Mouse (Mus musculus): ENCODE measurements around the gene Tex2. TPM values are rescaled to one million over a fixed set of nuclear protein-coding genes. Genes with fewer than 3 reads are reported as not detected.

The Tex2 gene
- polyA plus RNA-seq, 1 experiment from 2014 or later, result 10.9 TPM

GRCm38 (mm10) chr11:106615561-106615960, 2.3 kb upstream of the Tex2 start:
- ATAC-seq (ENCODE audit: insufficient number of reproducible peaks, low FRiP score, low TSS enrichment, low read depth), result no peak
- H3K4me2 ChIP-seq, result no peak overlapping the region
- WGBS, result 67% methylated on average over 4 of the region's 4 CpGs

GRCm38 (mm10) chr11:106614339-106614645, 1.1 kb upstream of the Tex2 start:
- no peak for ATAC-seq (ENCODE audit: insufficient number of reproducible peaks, low FRiP score, low TSS enrichment, low read depth)
- Histone ChIP-seq H3K9me3 (no peaks in the 10 kb centered on the region), H3K4me1 (peaks cover 23% of the 10 kb centered on the region), H3K9ac (no peak overlapping the region), H3K4me3 (no peak overlapping the region), H3K4me2 (no peak overlapping the region), H3K27me3 (no peaks in the 10 kb centered on the region), H3K27ac (no peak overlapping the region), H3K36me3 (no peaks in the 10 kb centered on the region)
- 72% methylated on average over 4 of the region's 4 CpGs for WGBS

More at GRCm38 (mm10) chr11:106615561-106615960, 2.3 kb upstream of the Tex2 start:
- H3K4me1 ChIP-seq, result peaks cover 16% of the 10 kb centered on the region
- no peak overlapping the region for H3K27ac ChIP-seq
- H3K36me3 ChIP-seq, result no peaks in the 10 kb centered on the region
- no peak overlapping the region for H3K9ac ChIP-seq
- no peaks in the 10 kb centered on the region for H3K9me3 ChIP-seq
- no peaks in the 10 kb centered on the region for H3K27me3 ChIP-seq
- H3K4me3 ChIP-seq, result no peak overlapping the region

GRCm38 (mm10) chr11:106613638-106614338, 565 bp upstream of the Tex2 start:
- ATAC-seq (ENCODE audit: insufficient number of reproducible peaks, low FRiP score, low TSS enrichment, low read depth), result no peak
- Histone ChIP-seq H3K4me1 (peaks cover 23% of the 10 kb centered on the region), H3K9ac (no peak overlapping the region), H3K4me2 (peak overlapping the region; percentile 80), H3K27ac (peak overlapping the region; percentile 87), H3K9me3 (no peaks in the 10 kb centered on the region), H3K4me3 (peak overlapping the region; percentile 97), H3K36me3 (no peaks in the 10 kb centered on the region), H3K27me3 (no peaks in the 10 kb centered on the region)
- 55% methylated on average over 15 of the region's 15 CpGs for WGBS

GRCm38 (mm10) chr11:106612209-106612960, 838 bp downstream of the Tex2 start:
- no peaks in the 10 kb centered on the region for H3K36me3 ChIP-seq
- H3K4me2 ChIP-seq, result peak overlapping the region; percentile 80
- peak; percentile 64; the same call in 1 of the 2 replicates for ATAC-seq (ENCODE audit: insufficient number of reproducible peaks, low FRiP score, low TSS enrichment, low read depth)
- H3K9me3 ChIP-seq, result no peaks in the 10 kb centered on the region
- under 1% methylated on average over 67 of the region's 67 CpGs for WGBS
- peak overlapping the region; percentile 87 for H3K27ac ChIP-seq
- peak overlapping the region; percentile 97 for H3K4me3 ChIP-seq
- H3K4me1 ChIP-seq, result peaks cover 23% of the 10 kb centered on the region
- no peaks in the 10 kb centered on the region for H3K27me3 ChIP-seq
- peak overlapping the region; percentile 77 for H3K9ac ChIP-seq

GRCm38 (mm10) chr11:106609731-106610130, 3.5 kb downstream of the Tex2 start:
- whole genome bisulfite sequencing, result 50% methylated on average over 8 of the region's 8 CpGs
- Histone ChIP-seq H3K9me3 (no peaks in the 10 kb centered on the region), H3K27ac (no peak overlapping the region), H3K4me3 (no peak overlapping the region), H3K9ac (no peak overlapping the region), H3K4me1 (peaks cover 29% of the 10 kb centered on the region), H3K27me3 (no peaks in the 10 kb centered on the region), H3K36me3 (no peaks in the 10 kb centered on the region; the same call in 1 of the 2 replicates), H3K4me2 (no peak overlapping the region)
- no peak for ATAC-seq (ENCODE audit: insufficient number of reproducible peaks, low FRiP score, low TSS enrichment, low read depth)

GRCm38 (mm10) chr11:106607316-106607715, 5.9 kb downstream of the Tex2 start:
- 72% methylated on average over 6 of the region's 6 CpGs for WGBS
- H3K9me3 ChIP-seq, result no peaks in the 10 kb centered on the region
- H3K9ac ChIP-seq, result no peak overlapping the region
- H3K4me3 ChIP-seq, result no peak overlapping the region
- no peaks in the 10 kb centered on the region for H3K27me3 ChIP-seq
- no peak for ATAC-seq (ENCODE audit: insufficient number of reproducible peaks, low FRiP score, low TSS enrichment, low read depth)
- H3K36me3 ChIP-seq, result no peaks in the 10 kb centered on the region; the same call in 1 of the 2 replicates
- H3K27ac ChIP-seq, result no peak overlapping the region
- H3K4me2 ChIP-seq, result no peak overlapping the region
- H3K4me1 ChIP-seq, result peaks cover 33% of the 10 kb centered on the region

- H3K36me3 ChIP-seq, result no peaks in the 10 kb centered on the region; the same call in 1 of the 2 replicates
- peaks cover 22% of the 10 kb centered on the region; the same call in 1 of the 2 replicates for H3K4me1 ChIP-seq
- H3K9ac ChIP-seq, result 0 out of 2 replicates have a peak overlapping the region, but pooled peaks have one; percentile 14
- no peak overlapping the region for H3K4me2 ChIP-seq
- H3K9me3 ChIP-seq, result no peaks in the 10 kb centered on the region
- WGBS, result 51% methylated on average over 5 of the region's 5 CpGs
- H3K4me3 ChIP-seq, result no peak overlapping the region
- H3K27ac ChIP-seq, result no peak overlapping the region; the same call in 1 of the 2 replicates
- no peaks in the 10 kb centered on the region for H3K27me3 ChIP-seq
- ATAC-seq (ENCODE audit: insufficient number of reproducible peaks, low FRiP score, low TSS enrichment, low read depth), result no peak
These were observed 7.2 kb downstream of the Tex2 start for GRCm38 (mm10) chr11:106606042-106606441.

- no peaks in the 10 kb centered on the region; the same call in 1 of the 2 replicates for H3K36me3 ChIP-seq
- H3K27ac ChIP-seq, result no peak overlapping the region
- H3K9ac ChIP-seq, result no peak overlapping the region
- H3K4me2 ChIP-seq, result no peak overlapping the region
- ATAC-seq (ENCODE audit: insufficient number of reproducible peaks, low FRiP score, low TSS enrichment, low read depth), result no peak
- peaks cover 18% of the 10 kb centered on the region; the same call in 1 of the 2 replicates for H3K4me1 ChIP-seq
- H3K27me3 ChIP-seq, result no peaks in the 10 kb centered on the region
- H3K4me3 ChIP-seq, result no peak overlapping the region
- 82% methylated on average over 11 of the region's 11 CpGs for WGBS
- H3K9me3 ChIP-seq, result no peaks in the 10 kb centered on the region
These were observed 10.0 kb downstream of the Tex2 start for GRCm38 (mm10) chr11:106603230-106603629.

GRCm38 (mm10) chr11:106600124-106600523, 13.1 kb downstream of the Tex2 start:
- Histone ChIP-seq H3K4me3 (no peak overlapping the region), H3K9ac (no peak overlapping the region), H3K27me3 (no peaks in the 10 kb centered on the region), H3K4me2 (no peak overlapping the region), H3K27ac (no peak overlapping the region), H3K36me3 (no peaks in the 10 kb centered on the region; the same call in 1 of the 2 replicates), H3K9me3 (no peaks in the 10 kb centered on the region), H3K4me1 (peaks cover 18% of the 10 kb centered on the region; the same call in 1 of the 2 replicates)
- ATAC-seq (ENCODE audit: insufficient number of reproducible peaks, low FRiP score, low TSS enrichment, low read depth), result no peak
- 76% methylated on average over 5 of the region's 5 CpGs for WGBS

GRCm38 (mm10) chr11:106599345-106599744, 13.9 kb downstream of the Tex2 start:
- WGBS, result 63% methylated on average over 7 of the region's 7 CpGs
- Histone ChIP-seq H3K9ac (no peak overlapping the region), H3K4me1 (peaks cover 18% of the 10 kb centered on the region; the same call in 1 of the 2 replicates), H3K27me3 (no peaks in the 10 kb centered on the region), H3K4me3 (no peak overlapping the region), H3K4me2 (no peak overlapping the region), H3K36me3 (no peaks in the 10 kb centered on the region), H3K27ac (no peak overlapping the region), H3K9me3 (no peaks in the 10 kb centered on the region)
- no peak for ATAC-seq (ENCODE audit: insufficient number of reproducible peaks, low FRiP score, low TSS enrichment, low read depth)

- Histone ChIP-seq H3K9ac (no peak overlapping the region), H3K27ac (no peak overlapping the region), H3K27me3 (no peaks in the 10 kb centered on the region), H3K4me3 (no peak overlapping the region), H3K4me2 (no peak overlapping the region), H3K36me3 (0 out of 2 replicates have a peak, but pooled peaks cover under 1% of the 10 kb centered on the region), H3K9me3 (no peaks in the 10 kb centered on the region), H3K4me1 (peaks cover 15% of the 10 kb centered on the region; the same call in 1 of the 2 replicates)
- ATAC-seq (ENCODE audit: insufficient number of reproducible peaks, low FRiP score, low TSS enrichment, low read depth), result no peak
- WGBS, result 75% methylated on average over 6 of the region's 6 CpGs
These were observed 14.9 kb downstream of the Tex2 start for GRCm38 (mm10) chr11:106598339-106598738.

Measured in limb, embryonic 15.5 days (tissue).